Mouse (Mus musculus) liver, postnatal 0 days (tissue): ENCODE measurements around the gene Cdhr1. TPM values are rescaled to one million over a fixed set of nuclear protein-coding genes. Genes with fewer than 3 reads are reported as not detected.

Source experiments
- ATAC-seq: fragments of 200-750 bp; cut with Nextera tagmentation; 2 replicates; pipeline ENCODE4 v1.8.0; 2017; ENCODE audit warnings: mild to moderate bottlenecking, moderate library complexity
- DNase-seq: peaks from one replicate; pipeline ENCODE4 v3.0.0-alpha.2; 2016
- H3K27ac ChIP-seq: fragments of 300-500 bp; sonication (generic); 2 replicates; pipeline ENCODE4 v1.5.1; 2014; ENCODE audit warnings: antibody characterized with exemption, moderate library complexity, mild to moderate bottlenecking, low read depth
- H3K27me3 ChIP-seq: fragments of 300-500 bp; sonication (generic); 2 replicates; pipeline ENCODE4 v1.6.1; 2014; ENCODE audit warnings: low read length, control low read depth, mixed read lengths; ENCODE audit not compliant: insufficient read depth
- H3K36me3 ChIP-seq: fragments of 300-500 bp; sonication (generic); replicated peaks from 2 replicates; pipeline ENCODE4 v1.6.1; 2014; ENCODE audit warnings: mild to moderate bottlenecking, control low read depth, low read length, moderate library complexity, mixed read lengths; ENCODE audit not compliant: insufficient read depth
- H3K4me1 ChIP-seq: fragments of 300-500 bp; sonication (generic); 2 replicates; pipeline ENCODE4 v1.6.1; 2014; ENCODE audit warnings: antibody characterized with exemption, mild to moderate bottlenecking, control low read depth; ENCODE audit not compliant: insufficient read depth
- H3K4me2 ChIP-seq: fragments of 300-500 bp; sonication (generic); 2 replicates; pipeline ENCODE4 v1.6.1; 2014; ENCODE audit warnings: low read depth, mild to moderate bottlenecking, low read length, moderate library complexity, mixed read lengths
- H3K4me3 ChIP-seq: fragments of 300-500 bp; sonication (generic); 2 replicates; pipeline ENCODE4 v1.5.1; 2014; ENCODE audit warnings: low read depth, low read length
- H3K9ac ChIP-seq: fragments of 300-500 bp; sonication (generic); replicated peaks from 2 replicates; pipeline ENCODE4 v1.6.1; 2014; ENCODE audit warnings: mild to moderate bottlenecking, moderate library complexity
- H3K9me3 ChIP-seq: fragments of 300-500 bp; sonication (generic); 2 replicates; pipeline ENCODE4 v1.6.1; 2016; ENCODE audit warnings: mild to moderate bottlenecking, control low read depth, low read length, mixed read lengths
- CTCF ChIP-seq: sonication (generic); IDR thresholded peaks from 2 replicates; pipeline ENCODE4 v1.5.1; 2016; ENCODE audit warnings: antibody characterized with exemption, low read depth
- EP300 ChIP-seq: IDR thresholded peaks from 2 replicates; pipeline ENCODE4 v1.6.1; 2016; ENCODE audit warnings: antibody characterized with exemption, low read depth, mild to moderate bottlenecking
- WGBS: fragments of 180-500 bp; shearing (Covaris S2); extraction: QIAGEN DNeasy Blood & Tissue Kit; methylation state at CpG from one replicate; pipeline ENCODE4 v1.1.7; 2014; ENCODE audit not compliant: insufficient replicate concordance; 5-methylcytosine and 5-hydroxymethylcytosine counted together
- polyA plus RNA-seq: library from polyadenylated mRNA; unstranded; fragments of >200 nt; fragmentation: Nextera tagmentation; extraction: Ambion mirVana; gene quantifications from 2 replicates; pipeline ENCODE4 v1.2.1, GENCODE M21; 2015

Cdhr1 gene
- polyA plus RNA-seq, 1 experiment from 2014 or later, result not detected

DNA sequence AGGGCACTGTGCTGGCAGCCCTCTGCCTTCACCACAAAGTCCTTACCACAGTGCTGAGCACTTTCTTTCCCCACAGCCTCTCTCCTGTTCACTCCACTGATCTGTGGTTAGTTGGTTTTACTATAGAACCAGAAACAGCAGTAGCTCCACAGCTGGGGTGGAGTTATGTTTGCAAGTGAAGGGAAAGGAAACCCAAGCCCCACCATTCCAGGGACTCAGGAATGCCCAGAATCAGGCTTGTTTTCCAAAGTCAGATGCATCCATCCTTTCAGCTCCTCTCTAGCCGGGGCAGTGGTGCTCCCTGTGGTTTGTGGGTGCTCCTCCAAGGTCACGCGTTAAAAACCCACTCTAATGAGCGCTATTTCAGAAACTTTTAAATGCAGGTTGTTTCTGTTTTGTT lies 2.6 kb downstream of the Cdhr1 start:
- Histone ChIP-seq H3K4me3 (no peak overlapping the region), H3K27me3 (peaks cover 17% of the 10 kb centered on the region), H3K4me2 (no peak overlapping the region), H3K9ac (no peak overlapping the region), H3K27ac (no peak overlapping the region), H3K36me3 (no peaks in the 10 kb centered on the region), H3K9me3 (no peaks in the 10 kb centered on the region), H3K4me1 (no peaks in the 10 kb centered on the region)
- DNase-seq, result no peak
- ATAC-seq, result no peak
- WGBS, result 54% methylated on average over 4 of the region's 4 CpGs
- TF ChIP-seq EP300, result no peak
- no peak for TF ChIP-seq CTCF

DNA sequence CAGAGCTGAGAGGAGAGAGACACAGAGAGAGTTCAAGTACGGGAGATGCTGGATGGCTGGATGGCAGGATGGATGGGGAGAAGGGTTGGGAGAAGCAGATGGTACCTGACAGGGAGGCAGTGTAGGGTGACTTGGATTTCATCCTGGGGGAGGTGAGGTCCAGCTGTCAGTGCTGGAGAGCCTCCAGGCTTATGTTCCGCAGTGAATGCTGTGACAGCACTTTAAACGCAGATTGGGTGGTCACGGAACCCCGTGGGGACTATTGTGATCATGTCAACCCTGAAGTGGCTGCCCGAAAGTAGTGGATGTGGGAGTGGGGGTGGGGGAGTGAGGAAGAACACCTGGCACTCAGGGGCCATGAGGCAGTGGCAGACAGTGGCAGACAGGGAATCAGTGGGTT lies 3.7 kb downstream of the Cdhr1 start:
- no peak overlapping the region for H3K9ac ChIP-seq
- DNase-seq (no peak), ATAC-seq (no peak)
- peaks cover 17% of the 10 kb centered on the region for H3K27me3 ChIP-seq
- H3K4me2 ChIP-seq, result no peak overlapping the region
- no peaks in the 10 kb centered on the region for H3K9me3 ChIP-seq
- no peak overlapping the region for H3K4me3 ChIP-seq
- no peak overlapping the region for H3K27ac ChIP-seq
- H3K4me1 ChIP-seq, result no peaks in the 10 kb centered on the region
- WGBS, result 87% methylated on average over 6 of the region's 6 CpGs
- TF ChIP-seq CTCF (no peak), EP300 (no peak)
- no peaks in the 10 kb centered on the region for H3K36me3 ChIP-seq

DNA sequence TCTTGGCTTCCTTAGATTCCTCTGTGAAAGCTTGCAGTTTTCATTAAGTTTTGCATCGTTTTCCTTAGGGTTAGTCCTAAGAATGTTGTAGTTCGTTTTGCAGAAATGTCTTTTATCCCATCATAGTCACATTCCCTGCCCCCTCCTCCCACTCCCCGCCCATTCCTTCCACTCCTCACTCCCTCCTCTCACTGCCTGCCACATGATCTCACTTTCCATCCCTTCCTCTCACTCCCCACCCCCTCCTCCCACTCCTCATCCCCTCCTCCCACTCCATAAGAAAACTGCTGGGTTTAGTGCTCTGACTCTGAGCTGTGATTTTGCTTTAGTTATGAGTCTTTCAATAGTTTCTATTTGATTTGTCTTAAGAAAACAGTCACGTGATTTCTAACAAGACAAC lies 14.4 kb downstream of the Cdhr1 start:
- no peak for DNase-seq
- Histone ChIP-seq H3K36me3 (no peaks in the 10 kb centered on the region), H3K4me2 (no peak overlapping the region), H3K27me3 (no peaks in the 10 kb centered on the region), H3K4me3 (no peak overlapping the region), H3K27ac (no peak overlapping the region), H3K4me1 (no peaks in the 10 kb centered on the region), H3K9me3 (no peaks in the 10 kb centered on the region), H3K9ac (no peak overlapping the region)
- no peak for ATAC-seq
- TF ChIP-seq EP300 (no peak), CTCF (no peak)
- 30% methylated on average over 4 of the region's 4 CpGs for WGBS

DNA sequence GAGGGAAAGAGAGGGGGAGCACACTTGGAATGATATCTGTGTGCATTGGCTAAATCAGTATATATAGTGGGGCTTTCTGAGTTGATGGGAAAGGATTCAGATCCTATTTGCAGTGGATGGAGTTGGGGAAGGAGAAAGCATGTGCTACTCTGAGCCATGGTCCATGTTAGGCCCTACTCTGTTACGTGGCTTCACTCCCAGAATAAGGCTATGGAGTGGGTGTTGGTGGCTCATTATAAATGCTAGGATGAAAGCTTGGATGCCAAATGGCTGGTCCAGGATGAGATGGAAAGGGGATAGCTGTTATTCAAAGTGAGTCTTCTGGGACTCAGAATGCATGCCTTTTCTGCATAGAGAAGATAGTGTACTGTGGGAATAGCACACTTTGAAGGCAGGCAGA lies 17.4 kb downstream of the Cdhr1 start:
- H3K4me2 ChIP-seq, result no peak overlapping the region
- H3K27ac ChIP-seq, result no peak overlapping the region
- no peaks in the 10 kb centered on the region for H3K9me3 ChIP-seq
- no peaks in the 10 kb centered on the region for H3K27me3 ChIP-seq
- no peak for ATAC-seq
- no peak overlapping the region for H3K4me3 ChIP-seq
- no peak overlapping the region for H3K9ac ChIP-seq
- H3K4me1 ChIP-seq, result no peaks in the 10 kb centered on the region
- no peak for DNase-seq
- 67% methylated on average over 1 of the region's 1 CpGs for WGBS
- no peak for TF ChIP-seq EP300
- no peak for TF ChIP-seq CTCF
- H3K36me3 ChIP-seq, result no peaks in the 10 kb centered on the region

DNA sequence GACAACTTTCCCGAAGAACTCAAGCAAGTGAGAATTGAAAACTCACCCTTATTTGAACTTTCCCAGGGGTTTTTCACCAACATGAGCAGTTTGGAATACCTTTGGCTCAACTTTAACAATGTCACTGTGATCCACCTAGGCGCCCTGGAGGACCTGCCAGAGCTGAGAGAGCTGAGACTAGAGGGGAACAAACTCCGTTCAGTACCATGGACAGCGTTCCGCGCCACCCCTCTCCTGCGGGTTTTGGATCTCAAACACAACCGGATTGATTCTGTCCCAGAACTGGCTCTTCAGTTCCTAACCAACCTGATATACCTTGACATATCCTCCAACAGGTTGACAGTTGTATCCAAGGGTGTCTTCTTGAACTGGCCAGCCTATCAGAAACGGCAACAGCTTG lies 29.6 kb downstream of the Cdhr1 start:
- Histone ChIP-seq H3K36me3 (no peaks in the 10 kb centered on the region), H3K4me1 (no peaks in the 10 kb centered on the region), H3K27me3 (no peaks in the 10 kb centered on the region), H3K9me3 (no peaks in the 10 kb centered on the region), H3K27ac (no peak overlapping the region), H3K4me2 (no peak overlapping the region), H3K9ac (no peak overlapping the region), H3K4me3 (no peak overlapping the region)
- TF ChIP-seq EP300 (no peak), CTCF (no peak)
- DNase-seq (peak; percentile 42), ATAC-seq (no peak)
- 21% methylated on average over 9 of the region's 9 CpGs for WGBS

DNA sequence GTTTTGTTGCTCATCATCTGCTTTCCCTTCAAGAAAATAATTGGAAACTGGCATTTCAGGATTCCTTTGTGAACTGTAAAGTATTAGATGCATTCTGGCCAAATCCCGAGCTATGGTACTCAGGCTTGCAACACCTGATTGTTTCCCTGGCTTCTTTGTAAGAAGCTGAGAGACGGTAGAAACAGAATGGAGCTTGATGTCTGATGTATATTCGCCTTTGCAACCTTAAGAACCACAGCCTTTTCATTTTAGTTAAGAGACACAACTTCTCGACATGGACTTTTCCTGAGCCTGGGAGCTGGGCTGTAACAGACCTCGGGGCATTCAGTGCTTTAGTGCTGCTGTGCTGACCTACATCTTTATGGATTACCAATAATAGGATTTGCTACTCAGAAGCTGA lies 30.5 kb downstream of the Cdhr1 start, which contains the start of gene Lrit2:
Lrit2 (plus strand) TSS at position 301 of the 400 bp plus-strand sequence.
- Histone ChIP-seq H3K9ac (no peak within 1 kb of the TSS), H3K36me3 (no peaks in the 10 kb centered on the region), H3K4me2 (no peak within 1 kb of the TSS), H3K4me3 (no peak within 1 kb of the TSS), H3K27me3 (no peaks in the 10 kb centered on the region), H3K27ac (no peak within 1 kb of the TSS), H3K4me1 (no peaks in the 10 kb centered on the region), H3K9me3 (no peaks in the 10 kb centered on the region)
- ATAC-seq (no peak), DNase-seq (no peak)
- TF ChIP-seq CTCF, result no peak
- TF ChIP-seq EP300, result no peak
- 62% methylated on average over 5 of the region's 5 CpGs for WGBS

DNA sequence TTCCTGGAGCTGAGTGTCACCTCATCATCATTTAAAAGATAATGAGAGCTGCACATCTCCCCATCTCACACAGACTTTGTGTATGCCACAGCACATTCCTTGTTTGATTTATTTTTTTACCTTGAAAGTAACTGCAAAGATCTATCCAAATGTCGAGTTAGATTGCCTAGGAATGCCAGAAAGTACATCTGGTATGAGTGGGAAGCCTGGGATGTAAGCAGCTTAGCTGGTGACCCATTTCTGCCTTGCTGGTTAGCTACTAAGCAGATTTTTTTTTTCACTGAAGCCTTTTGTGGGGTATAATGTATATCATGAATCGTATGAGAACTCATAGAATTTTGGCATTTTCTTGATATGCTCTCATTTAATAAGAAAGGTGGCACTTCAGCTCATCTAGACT lies 31.5 kb downstream of the Cdhr1 start:
- H3K27me3 ChIP-seq, result no peaks in the 10 kb centered on the region
- TF ChIP-seq EP300 (no peak), CTCF (no peak)
- no peak overlapping the region for H3K9ac ChIP-seq
- 53% methylated on average over 2 of the region's 2 CpGs for WGBS
- ATAC-seq (no peak), DNase-seq (no peak)
- no peak overlapping the region for H3K27ac ChIP-seq
- H3K4me2 ChIP-seq, result no peak overlapping the region
- no peaks in the 10 kb centered on the region for H3K9me3 ChIP-seq
- H3K4me3 ChIP-seq, result no peak overlapping the region
- no peaks in the 10 kb centered on the region for H3K4me1 ChIP-seq
- H3K36me3 ChIP-seq, result no peaks in the 10 kb centered on the region
